Mouse (Mus musculus): ENCODE measurements around the gene Laptm5. TPM values are rescaled to one million over a fixed set of nuclear protein-coding genes. Genes with fewer than 3 reads are reported as not detected.
A peak's percentile ranks its signal among the peaks of the same experiment; 100 is the strongest.

Laptm5 gene
- total RNA-seq (2021) = 10 to 100 TPM; 30.3 to 31.0 TPM

GRCm38 (mm10) chr4:130913077-130913476 is at the start of gene Laptm5:
Laptm5 (plus strand) TSS chr4:130913125.
- no peak for DNase-seq

DNA sequence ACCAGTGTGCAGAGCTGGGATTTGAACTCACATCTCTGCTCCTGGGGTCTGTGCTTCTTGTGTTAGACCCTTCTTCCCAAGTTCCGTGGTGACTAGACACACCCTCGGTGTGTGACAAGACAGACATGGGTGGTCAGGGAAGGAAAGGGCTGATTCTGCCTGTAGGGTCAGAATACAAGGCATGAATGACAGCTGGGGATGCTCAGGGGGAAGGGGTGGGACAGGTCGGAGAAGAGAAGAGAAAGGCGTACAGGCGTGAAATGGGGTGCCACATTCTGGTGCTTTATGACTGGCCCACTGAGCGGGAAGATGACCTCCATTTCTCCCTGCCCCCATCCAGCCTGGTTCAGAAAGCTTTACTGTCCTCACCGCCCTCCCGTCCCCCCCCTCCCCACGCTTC is 47.5 kb upstream of the Laptm5 start:
- DNase-seq = no peak

- peak; percentile 80 to 84 for DNase-seq
Observed at GRCm38 (mm10) chr4:130865901-130866371, 47.0 kb upstream of the Laptm5 start.

DNA sequence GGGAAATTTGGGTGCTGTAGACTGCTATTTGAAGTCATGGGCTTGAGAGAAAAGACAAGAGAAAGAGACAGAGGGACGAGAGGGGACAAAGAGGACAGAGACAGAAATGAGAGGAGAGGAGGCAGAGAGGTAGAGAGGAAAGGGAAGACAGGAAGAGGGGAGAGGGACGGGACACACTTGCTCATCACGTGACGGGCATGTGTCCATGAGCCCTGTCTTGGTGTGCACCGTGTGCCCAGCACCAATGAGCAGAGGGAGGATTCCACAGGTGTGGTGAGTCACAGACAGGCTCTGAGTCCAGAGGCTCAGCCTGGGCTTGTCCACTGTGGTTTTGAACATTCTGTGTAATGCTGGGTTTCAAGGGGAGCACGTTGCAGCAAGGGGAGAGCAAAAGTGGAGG is 45.0 kb upstream of the Laptm5 start:
- no peak for DNase-seq

- no peak for DNase-seq
Observed at GRCm38 (mm10) chr4:130868803-130869202, 44.1 kb upstream of the Laptm5 start.

DNA sequence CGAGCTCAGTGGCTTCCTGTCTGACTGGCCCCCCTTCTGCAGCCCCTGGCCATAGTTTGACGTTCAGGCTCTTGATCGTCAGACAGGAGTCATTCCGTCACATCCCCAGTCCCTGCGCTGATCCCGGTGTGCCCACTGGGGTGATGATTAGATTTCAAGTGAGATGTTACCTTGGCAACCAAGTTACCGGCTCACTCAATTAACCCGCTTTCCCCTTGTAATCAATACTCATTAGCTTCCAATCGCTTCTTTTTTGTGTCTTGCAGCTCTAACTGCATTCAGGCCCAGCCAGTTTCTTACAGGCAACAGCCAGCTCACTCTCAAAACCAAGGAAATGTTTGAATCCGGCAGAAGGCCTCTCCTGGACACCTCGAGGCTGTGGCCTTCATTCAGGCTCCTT is 40.5 kb upstream of the Laptm5 start:
- DNase-seq = no peak

- no peak for DNase-seq
Observed at GRCm38 (mm10) chr4:130873440-130873839, 39.5 kb upstream of the Laptm5 start.

DNA sequence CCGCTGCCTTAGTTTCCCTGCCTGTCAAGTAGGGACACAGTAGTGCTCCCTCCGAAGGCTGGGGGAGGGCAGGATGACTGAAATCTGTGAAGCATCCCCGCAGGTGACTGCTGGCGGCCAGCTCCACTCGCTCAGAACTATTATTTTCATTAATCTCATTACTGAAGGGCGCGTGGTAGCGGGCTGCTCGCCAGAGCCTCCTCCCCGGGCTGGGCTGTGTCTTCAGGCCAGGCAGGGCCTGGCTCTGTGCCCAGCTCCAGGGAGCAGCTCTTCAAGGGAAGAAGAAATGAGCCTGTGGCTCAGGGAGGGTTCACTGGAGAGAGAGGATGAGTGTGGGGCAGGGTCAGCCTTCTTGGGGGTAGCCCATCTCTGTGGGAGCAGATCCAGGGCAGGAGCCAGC is 38.3 kb upstream of the Laptm5 start:
- no peak for DNase-seq

GRCm38 (mm10) chr4:130876016-130876726 is 36.8 kb upstream of the Laptm5 start:
- no peak for DNase-seq

DNA sequence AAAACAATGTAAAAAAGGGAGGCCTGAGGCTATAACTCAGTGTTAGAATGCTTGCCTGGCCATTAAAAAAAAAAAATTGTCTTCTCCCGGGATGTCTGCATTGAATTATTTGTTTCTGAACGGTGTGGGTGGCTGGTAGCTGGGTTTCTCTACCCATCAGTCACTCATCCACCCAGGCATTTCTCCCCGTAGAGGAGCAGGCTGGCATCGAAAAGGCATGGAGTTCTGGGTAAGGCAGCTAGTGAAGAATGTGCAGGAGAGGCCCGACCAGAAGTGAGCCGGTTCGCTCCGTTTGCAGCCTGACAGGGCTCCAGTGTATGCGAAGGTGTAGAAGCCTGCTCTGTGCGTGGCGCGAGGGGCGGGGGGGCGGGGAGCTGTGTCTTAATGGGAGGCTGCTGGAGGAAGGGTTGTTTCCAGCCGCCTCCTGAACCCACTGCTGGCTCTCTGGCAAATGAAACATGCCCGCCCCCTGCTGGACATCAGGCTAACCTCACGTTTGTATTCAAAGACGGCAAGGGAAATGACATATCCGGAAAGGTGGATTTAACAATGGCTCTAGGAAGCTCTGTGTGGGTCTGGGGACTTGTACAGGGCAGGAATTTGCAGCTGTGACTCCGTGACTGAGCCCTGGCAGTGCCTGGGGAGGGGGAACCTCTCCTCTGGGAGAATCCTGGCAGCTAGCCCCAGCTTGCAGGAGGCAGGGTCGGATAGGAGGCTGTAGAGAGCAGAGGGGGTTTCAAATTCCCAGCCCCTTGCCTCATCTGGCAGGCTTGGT is 34.5 kb upstream of the Laptm5 start:
- DNase-seq = peak; percentile 85 to 89

- DNase-seq = no peak
Observed at GRCm38 (mm10) chr4:130879048-130879384, 33.9 kb upstream of the Laptm5 start.

DNA sequence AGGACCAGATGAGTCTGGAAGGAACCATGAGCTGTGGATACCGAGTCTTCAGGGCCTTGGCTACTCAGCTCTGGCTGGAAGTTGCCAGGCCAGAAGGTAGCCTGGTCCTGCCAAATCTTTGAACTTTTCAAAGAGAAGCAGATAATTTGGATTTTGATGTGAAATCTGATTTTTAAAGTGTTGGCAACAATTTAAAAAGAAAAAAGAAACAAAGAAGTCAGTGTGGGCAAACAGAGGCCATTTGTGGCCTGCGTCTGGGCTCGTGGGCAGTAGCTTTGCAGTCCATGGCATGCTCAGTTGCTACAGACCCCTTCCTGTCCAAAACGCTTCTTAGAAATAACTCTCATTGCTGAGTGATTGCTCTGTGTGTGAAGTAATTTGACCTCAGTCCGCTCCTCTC is 31.6 kb upstream of the Laptm5 start:
- DNase-seq = no peak

DNA sequence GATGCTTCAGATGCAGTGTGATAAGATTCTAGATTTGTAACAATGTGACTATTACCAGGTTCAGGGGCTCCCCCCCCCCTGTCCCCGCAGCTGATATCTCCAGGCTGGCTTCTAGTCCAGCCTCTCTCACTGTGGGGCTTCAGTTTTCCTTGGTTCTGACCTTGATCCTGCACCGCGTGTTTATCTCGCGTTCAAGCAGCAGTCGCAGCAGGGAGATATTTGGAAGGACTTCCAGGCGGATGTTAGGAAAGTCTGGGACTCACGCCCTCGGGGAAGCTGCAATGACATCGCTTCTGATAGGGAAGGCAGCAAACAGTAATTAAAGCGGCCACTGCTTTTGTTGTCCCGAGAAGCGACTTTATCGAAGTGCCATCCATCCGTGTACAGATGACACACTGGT is 30.2 kb upstream of the Laptm5 start:
- DNase-seq = no peak

- DNase-seq = no peak
Observed at GRCm38 (mm10) chr4:130883820-130884533, 28.9 kb upstream of the Laptm5 start.

- DNase-seq = no peak
Observed at GRCm38 (mm10) chr4:130887148-130887745, 25.7 kb upstream of the Laptm5 start.

DNA sequence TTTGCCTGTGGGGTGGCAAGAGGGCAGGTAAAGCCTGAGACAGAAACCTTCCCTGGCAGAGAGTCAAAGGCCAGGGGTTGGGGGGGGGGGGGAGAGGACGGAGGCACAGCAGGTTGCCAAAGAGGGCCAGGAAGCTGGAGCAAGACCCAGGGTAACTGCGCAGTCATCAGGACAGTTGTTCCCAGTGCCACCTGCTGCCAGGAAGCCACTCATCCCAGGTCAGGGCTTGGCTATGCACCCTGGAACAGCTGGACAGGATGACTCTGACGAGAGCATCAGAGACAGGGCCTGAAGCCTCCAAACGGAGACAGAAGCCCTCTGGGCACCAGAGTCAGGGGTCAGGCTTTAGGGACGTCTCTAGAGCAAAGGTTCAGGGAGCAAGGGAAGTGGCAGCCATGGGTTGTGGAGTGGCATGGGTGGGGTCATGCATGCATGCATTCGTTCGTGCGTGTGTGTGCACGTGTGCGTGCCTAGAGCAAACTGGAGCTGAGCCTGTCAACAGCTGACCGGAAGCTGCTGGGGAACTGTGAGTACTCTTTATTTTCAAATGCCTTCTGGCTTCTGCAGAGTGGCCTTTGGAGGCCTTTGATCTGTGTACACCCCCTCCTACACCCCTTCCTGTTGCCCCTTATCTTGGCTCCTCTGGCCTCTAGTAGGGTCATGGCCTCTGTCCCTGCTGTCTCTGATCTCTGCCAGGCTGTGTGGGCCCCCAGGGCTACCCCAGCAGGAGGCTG is 23.0 kb upstream of the Laptm5 start:
- DNase-seq = no peak

- no peak for DNase-seq
Observed at GRCm38 (mm10) chr4:130890511-130890840, 22.4 kb upstream of the Laptm5 start.

DNA sequence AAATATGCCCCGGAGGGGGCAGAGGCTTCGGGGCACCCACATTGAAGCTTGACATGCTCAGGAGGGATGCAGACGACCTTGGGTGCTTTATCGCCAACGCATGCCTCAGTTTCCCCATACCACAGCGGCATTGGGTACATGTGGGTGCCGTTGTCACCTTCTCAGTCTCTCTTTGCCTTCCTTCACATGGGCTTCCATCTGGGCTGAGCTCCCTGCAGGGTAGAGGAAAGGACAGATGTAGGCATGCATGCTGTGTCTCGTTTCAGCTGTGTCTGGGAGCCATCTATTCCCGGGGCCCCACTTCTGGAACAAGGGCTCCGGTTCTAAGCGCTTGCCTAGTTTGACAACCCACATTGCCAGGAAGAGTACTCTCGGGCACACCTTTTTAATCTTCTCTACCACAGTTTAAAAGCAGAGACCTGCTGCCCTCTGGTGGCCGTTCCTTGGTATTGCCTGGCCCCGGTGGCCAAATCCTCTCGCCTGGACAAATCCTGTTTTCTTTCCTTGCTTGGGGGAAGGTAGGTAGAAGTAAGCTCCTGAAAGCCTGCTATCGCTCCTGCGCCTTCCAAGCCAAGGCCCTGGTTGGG is 20.8 kb upstream of the Laptm5 start:
- peak; percentile 72 to 83 for DNase-seq

DNA sequence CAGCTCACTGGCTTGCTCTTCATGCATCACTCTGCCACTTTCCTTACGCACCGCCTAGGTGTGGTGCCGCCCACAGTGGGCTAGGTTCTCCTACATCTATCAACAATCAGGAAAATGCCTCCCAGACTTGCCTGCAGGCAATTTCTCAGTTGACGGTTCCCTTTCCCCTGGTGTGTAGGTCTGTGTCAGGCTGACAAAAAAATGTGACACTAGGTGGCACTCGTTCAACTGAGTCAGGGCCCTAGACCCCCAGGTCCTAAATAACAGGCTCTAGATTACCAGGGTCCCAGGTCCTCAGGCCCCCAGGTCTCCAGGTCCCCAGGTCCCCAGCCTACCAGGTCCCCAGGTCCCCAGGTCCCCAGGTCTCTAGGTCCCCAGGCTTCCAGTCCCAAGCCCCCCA is 19.2 kb upstream of the Laptm5 start:
- no peak for DNase-seq

DNA sequence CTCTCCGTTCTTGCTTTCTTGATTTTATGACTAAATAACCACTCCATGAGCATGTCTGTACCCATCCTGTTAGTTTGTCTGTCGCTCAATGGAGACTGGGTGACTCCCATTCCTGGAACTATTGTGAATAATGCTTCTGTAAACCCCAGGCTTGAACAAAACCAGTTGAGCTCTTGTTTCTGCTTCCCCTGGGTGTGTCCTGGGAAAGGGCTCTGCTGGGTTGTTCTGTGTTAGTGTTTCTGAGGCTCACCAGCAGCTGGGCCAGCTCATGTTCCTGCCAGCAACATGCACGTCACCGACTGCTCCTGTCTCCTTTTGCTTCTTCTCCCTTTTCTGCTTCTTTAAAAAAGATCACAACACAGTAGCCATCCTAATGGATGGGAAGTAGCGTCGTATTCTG is 17.2 kb upstream of the Laptm5 start:
- DNase-seq = no peak

DNA sequence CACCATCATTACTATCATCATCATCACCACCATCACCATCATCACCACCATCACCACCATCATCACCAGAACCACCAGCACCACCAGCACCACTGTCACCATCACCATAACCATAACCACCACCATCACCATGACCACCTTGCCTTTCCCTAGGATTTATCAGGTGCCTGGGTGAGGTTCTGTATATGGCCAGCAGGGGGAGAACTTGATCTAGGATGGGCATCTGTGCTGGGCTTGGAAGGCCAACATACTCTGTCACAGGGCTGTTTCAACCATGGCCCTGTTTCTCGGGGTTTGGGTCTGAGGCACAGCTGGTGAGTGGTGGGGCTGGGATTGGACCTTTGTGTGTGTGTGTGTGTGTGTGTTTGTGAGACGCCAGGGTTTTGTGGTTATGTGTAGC is 16.6 kb upstream of the Laptm5 start:
- DNase-seq = no peak

DNA sequence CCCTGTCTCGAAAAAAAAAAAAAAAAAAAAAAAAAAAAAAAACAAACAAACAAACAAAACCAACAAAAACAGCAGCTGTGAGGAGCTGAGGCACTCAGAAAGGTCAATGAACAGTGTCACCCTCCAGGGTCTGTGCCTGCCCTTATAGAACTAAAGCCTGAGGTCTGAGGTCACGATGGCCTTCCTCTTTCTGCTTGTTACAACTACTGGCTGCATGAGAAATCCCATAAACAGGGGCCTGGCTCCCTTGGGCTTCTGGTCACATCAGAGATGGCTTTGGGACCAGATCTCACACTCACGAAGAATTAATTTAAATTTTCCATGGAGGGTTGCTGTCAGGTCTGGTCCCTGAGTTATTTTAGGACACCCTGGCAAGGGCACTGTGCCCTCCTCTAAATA is 13.5 kb upstream of the Laptm5 start:
- DNase-seq = no peak

Data from layer of hippocampus, postnatal 36 days (tissue).